Mouse (Mus musculus) midbrain, postnatal 0 days (tissue): ENCODE measurements around the gene Crtc3. TPM values are rescaled to one million over a fixed set of nuclear protein-coding genes. Genes with fewer than 3 reads are reported as not detected.
A peak's percentile ranks its signal among the peaks of the same experiment; 100 is the strongest.

ENCODE experiments used
- ATAC-seq: fragments of 200-750 bp; cut with Nextera tagmentation; 2 replicates; pipeline ENCODE4 v1.8.0; 2017; ENCODE audit warnings: moderate number of reproducible peaks, mild to moderate bottlenecking, moderate TSS enrichment, moderate library complexity; ENCODE audit not compliant: low FRiP score
- DNase-seq: peaks from one replicate; pipeline ENCODE4 v3.0.0-alpha.2; 2015; ENCODE audit warnings: low spot score
- H3K27ac ChIP-seq: fragments of 300-500 bp; sonication (generic); 2 replicates; pipeline ENCODE4 v1.5.1; 2014; ENCODE audit warnings: low read depth, mild to moderate bottlenecking, low read length, mixed read lengths
- H3K27me3 ChIP-seq: fragments of 300-500 bp; sonication (generic); 2 replicates; pipeline ENCODE4 v1.6.1; 2014; ENCODE audit warnings: low read length, control low read depth, mixed read lengths; ENCODE audit not compliant: insufficient read depth
- H3K36me3 ChIP-seq: fragments of 300-500 bp; sonication (generic); 2 replicates; pipeline ENCODE4 v1.6.1; 2014; ENCODE audit warnings: low read length, control low read depth, mixed read lengths; ENCODE audit not compliant: insufficient read depth
- H3K4me1 ChIP-seq: fragments of 300-500 bp; sonication (generic); 2 replicates; pipeline ENCODE4 v1.6.1; 2014; ENCODE audit warnings: mild to moderate bottlenecking, control low read depth, antibody characterized with exemption, low read length, mixed read lengths; ENCODE audit not compliant: insufficient read depth
- H3K4me2 ChIP-seq: fragments of 300-500 bp; sonication (generic); 2 replicates; pipeline ENCODE4 v1.6.1; 2014; ENCODE audit warnings: low read depth, mild to moderate bottlenecking, low read length, mixed read lengths; ENCODE audit not compliant: poor library complexity, severe bottlenecking
- H3K4me3 ChIP-seq: fragments of 300-500 bp; sonication (generic); 2 replicates; pipeline ENCODE4 v1.5.1; 2014; ENCODE audit warnings: low read depth, mild to moderate bottlenecking, low read length, moderate library complexity
- H3K9ac ChIP-seq: fragments of 300-500 bp; sonication (generic); replicated peaks from 2 replicates; pipeline ENCODE4 v1.6.1; 2014; ENCODE audit warnings: mild to moderate bottlenecking, low read length, moderate library complexity, mixed read lengths; ENCODE audit not compliant: poor library complexity, severe bottlenecking
- H3K9me3 ChIP-seq: fragments of 300-500 bp; sonication (generic); 2 replicates; pipeline ENCODE4 v1.6.1; 2016; ENCODE audit warnings: low read length, control low read depth
- CTCF ChIP-seq: IDR thresholded peaks from 2 replicates; pipeline ENCODE4 v1.5.1; 2016; ENCODE audit warnings: antibody characterized with exemption, mild to moderate bottlenecking
- WGBS: fragments of 180-500 bp; shearing (Covaris S2); extraction: QIAGEN DNeasy Blood & Tissue Kit; methylation state at CpG from one replicate; pipeline ENCODE4 v1.1.7; 2014; 5-methylcytosine and 5-hydroxymethylcytosine counted together
- polyA plus RNA-seq: library from polyadenylated mRNA; unstranded; fragments of >200 nt; fragmentation: Nextera tagmentation; extraction: Ambion mirVana; gene quantifications from 2 replicates; pipeline ENCODE4 v1.2.1, GENCODE M21; 2015
- total RNA-seq: library from RNA; depleted of rRNA; stranded (reverse); fragments of >200 nt; gene quantifications from 2 replicates; pipeline ENCODE4 v1.2.3, GENCODE M21; 2014

Gene Crtc3
- total and polyA plus RNA-seq, 2 experiments from 2014 or later = 12.9 to 13.0 TPM

DNA sequence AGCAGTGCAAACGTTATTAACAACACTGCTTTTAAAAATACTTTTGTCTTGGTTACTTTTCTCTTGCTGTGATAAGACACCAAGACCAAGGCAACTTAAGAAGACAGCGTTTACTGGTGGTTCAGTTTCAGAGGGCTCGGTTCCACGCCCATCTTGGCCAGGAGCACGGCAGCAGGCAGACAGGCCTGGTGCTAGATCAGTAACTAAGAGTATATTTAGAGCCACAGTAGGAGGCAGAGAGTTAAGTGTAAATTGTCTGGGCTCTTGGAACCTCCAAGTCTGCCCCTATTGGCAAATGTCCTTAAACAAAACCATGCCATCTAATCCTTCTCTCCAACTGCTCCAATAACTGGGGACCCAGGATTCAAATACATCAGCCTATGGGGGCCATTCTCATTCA, 46.1 kb downstream of the Crtc3 start:
- no peaks in the 10 kb centered on the region for H3K9me3 ChIP-seq
- no peak overlapping the region for H3K9ac ChIP-seq
- H3K27ac ChIP-seq = no peak overlapping the region
- no peak overlapping the region for H3K4me2 ChIP-seq
- ATAC-seq = no peak
- DNase-seq = no peak
- H3K36me3 ChIP-seq = no peaks in the 10 kb centered on the region
- 0 out of 2 replicates have a peak, but pooled peaks cover 4% of the 10 kb centered on the region for H3K4me1 ChIP-seq
- no peaks in the 10 kb centered on the region for H3K27me3 ChIP-seq
- 65% methylated on average over 5 of the region's 5 CpGs for WGBS
- H3K4me3 ChIP-seq = no peak overlapping the region
- no peak for TF ChIP-seq CTCF

DNA sequence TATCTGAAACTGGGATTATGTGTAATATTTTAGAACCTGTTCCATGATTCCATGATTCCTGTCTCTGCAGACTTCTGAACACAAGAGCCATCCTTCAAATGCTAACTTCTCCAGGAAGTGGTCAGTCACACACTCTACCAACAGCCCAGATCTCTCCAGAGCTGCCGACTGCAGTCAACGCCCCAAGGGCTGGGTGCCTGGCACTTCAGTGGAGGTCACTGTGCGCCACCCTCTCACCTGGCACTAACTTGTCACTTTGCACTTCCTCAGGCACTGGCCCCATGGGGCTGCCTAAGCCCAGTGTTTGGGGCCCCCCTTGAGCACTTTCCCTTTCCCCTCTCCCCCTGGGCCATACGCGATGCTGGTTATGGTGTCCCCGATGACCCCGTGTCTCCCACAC, 46.8 kb downstream of the Crtc3 start:
- Histone ChIP-seq H3K4me1 (0 out of 2 replicates have a peak, but pooled peaks cover 4% of the 10 kb centered on the region), H3K9ac (no peak overlapping the region), H3K27ac (no peak overlapping the region), H3K4me2 (no peak overlapping the region), H3K27me3 (no peaks in the 10 kb centered on the region), H3K36me3 (no peaks in the 10 kb centered on the region), H3K4me3 (no peak overlapping the region), H3K9me3 (no peaks in the 10 kb centered on the region)
- DNase-seq (no peak), ATAC-seq (no peak)
- WGBS = 90% methylated on average over 7 of the region's 7 CpGs
- TF ChIP-seq CTCF = no peak

GRCm38 (mm10) chr7:80641497-80641896, 47.2 kb downstream of the Crtc3 start:
- Histone ChIP-seq H3K27me3 (no peaks in the 10 kb centered on the region), H3K9me3 (no peaks in the 10 kb centered on the region), H3K4me3 (no peak overlapping the region), H3K9ac (no peak overlapping the region), H3K27ac (no peak overlapping the region), H3K36me3 (no peaks in the 10 kb centered on the region), H3K4me2 (no peak overlapping the region), H3K4me1 (0 out of 2 replicates have a peak, but pooled peaks cover 4% of the 10 kb centered on the region)
- 8% methylated on average over 4 of the region's 4 CpGs for WGBS
- peak; percentile 66 for DNase-seq
- no peak for TF ChIP-seq CTCF
- no peak for ATAC-seq

- Histone ChIP-seq H3K4me3 (no peak overlapping the region), H3K4me2 (no peak overlapping the region), H3K9ac (no peak overlapping the region), H3K36me3 (no peaks in the 10 kb centered on the region), H3K27me3 (no peaks in the 10 kb centered on the region), H3K27ac (no peak overlapping the region), H3K9me3 (no peaks in the 10 kb centered on the region), H3K4me1 (no peaks in the 10 kb centered on the region; the same call in 1 of the 2 replicates)
- DNase-seq = no peak
- no peak for ATAC-seq
- TF ChIP-seq CTCF = no peak
- WGBS = 83% methylated on average over 3 of the region's 3 CpGs
Measured at GRCm38 (mm10) chr7:80639981-80640380, 48.7 kb downstream of the Crtc3 start.

- H3K4me1 ChIP-seq = no peaks in the 10 kb centered on the region; the same call in 1 of the 2 replicates
- no peak overlapping the region for H3K4me3 ChIP-seq
- no peak for TF ChIP-seq CTCF
- H3K9me3 ChIP-seq = no peaks in the 10 kb centered on the region
- H3K9ac ChIP-seq = no peak overlapping the region
- no peaks in the 10 kb centered on the region for H3K27me3 ChIP-seq
- no peak overlapping the region for H3K27ac ChIP-seq
- 85% methylated on average over 10 of the region's 10 CpGs for WGBS
- no peak overlapping the region for H3K4me2 ChIP-seq
- no peak for ATAC-seq
- DNase-seq = no peak
- H3K36me3 ChIP-seq = no peaks in the 10 kb centered on the region
Measured at GRCm38 (mm10) chr7:80638460-80638859, 50.2 kb downstream of the Crtc3 start.

DNA sequence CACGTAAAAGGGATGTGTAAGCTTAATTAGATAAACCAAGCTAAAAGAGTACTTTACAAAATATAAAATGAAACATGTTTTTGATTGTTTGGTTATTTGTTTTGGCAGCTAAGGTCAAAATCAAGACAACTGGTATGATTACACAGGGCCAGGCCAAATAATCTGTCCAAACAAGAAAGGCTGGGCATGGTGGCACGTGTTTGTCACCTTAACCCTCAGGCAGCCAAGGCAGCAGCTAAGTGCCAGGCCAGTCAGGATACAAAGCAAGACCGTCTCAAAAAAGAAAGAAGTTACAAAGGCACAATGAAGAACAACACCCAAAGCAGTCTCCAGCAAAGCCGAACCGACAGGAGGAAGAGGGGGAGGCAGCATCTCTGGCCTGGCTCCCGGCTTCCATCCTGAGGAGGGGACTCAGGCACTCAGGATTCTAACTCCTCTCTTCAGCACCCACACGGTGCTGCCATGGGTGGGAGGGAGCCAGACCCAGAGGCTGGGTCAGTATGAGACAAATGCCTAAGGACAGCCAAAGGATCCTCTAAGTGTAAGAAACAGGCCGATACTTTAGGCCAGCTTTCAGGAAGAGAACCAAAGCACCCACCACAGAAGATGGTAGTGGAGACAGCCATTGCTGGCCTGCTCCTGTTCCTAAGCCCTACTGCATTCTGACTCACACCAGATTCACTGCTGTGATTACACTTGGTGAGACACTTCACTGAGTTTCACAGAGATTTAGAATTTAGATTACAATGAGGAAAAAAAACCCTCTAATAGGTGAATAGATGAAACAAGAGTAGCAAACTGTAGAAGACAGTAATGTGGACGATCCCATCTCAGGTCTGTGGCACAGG, 51.5 kb downstream of the Crtc3 start:
- no peak overlapping the region for H3K27ac ChIP-seq
- H3K9me3 ChIP-seq = no peaks in the 10 kb centered on the region
- H3K4me2 ChIP-seq = no peak overlapping the region
- no peak overlapping the region for H3K4me3 ChIP-seq
- no peak for TF ChIP-seq CTCF
- no peak overlapping the region; the same call in 1 of the 2 replicates for H3K9ac ChIP-seq
- no peak for ATAC-seq
- no peaks in the 10 kb centered on the region; the same call in 1 of the 2 replicates for H3K4me1 ChIP-seq
- H3K36me3 ChIP-seq = no peaks in the 10 kb centered on the region
- 49% methylated on average over 9 of the region's 9 CpGs for WGBS
- DNase-seq = no peak
- H3K27me3 ChIP-seq = no peaks in the 10 kb centered on the region
